Mouse (Mus musculus): Measurements from ENCODE around the gene Lpp. TPM values are rescaled to one million over a fixed set of nuclear protein-coding genes. Genes with fewer than 3 reads are reported as not detected.
A peak's percentile ranks its signal among the peaks of the same experiment; 100 is the strongest.

Gene Lpp
- polyA plus RNA-seq, 1 experiment, result 176 TPM

DNA sequence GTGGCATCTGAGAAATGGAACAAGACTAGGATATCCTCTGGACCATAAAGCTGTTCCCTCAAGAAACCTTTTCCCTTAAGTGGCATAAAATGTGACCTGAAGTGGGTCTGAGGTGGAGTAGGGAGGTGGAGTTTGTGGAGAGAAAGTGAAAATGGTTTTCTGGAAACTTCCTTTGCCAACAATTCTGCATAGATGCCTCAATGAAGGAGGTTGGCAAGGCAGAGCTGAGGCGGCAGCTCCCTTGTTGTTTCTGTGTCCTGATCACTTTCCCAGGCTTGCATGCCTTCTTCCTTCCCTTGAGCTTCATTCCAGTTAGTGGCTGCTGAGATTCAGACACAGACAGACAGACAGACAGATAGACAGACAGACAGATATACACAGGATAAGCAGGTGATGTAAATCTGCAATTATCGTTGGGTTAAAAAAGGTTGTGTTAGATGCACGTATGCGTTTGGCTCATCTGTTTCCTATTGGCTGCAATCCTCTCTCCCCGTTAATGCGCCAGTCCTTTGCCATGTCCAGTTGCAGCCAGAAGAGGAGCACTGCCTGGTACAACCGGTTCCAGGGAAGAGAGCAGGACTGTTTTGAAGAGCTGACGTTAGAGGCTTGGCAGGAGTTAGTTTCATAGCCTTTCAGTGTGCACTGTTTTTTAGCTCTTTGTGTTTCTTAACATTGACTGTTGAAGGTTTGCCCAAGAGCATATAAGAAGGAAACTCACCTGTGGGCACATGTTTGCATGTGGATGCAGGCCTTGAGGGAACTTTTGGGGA is 96.4 kb downstream of the Lpp start:
- Histone ChIP-seq H3K27me3 (ENCODE audit: control insufficient read depth, insufficient read depth, low read length) (no peaks in the 10 kb centered on the region), H3K4me1 (ENCODE audit: control insufficient read depth, insufficient read depth, low read length) (no peaks in the 10 kb centered on the region), H3K36me3 (ENCODE audit: control insufficient read depth, insufficient read depth, low read length) (no peaks in the 10 kb centered on the region), H3K27ac (ENCODE audit: control insufficient read depth, insufficient read depth, low read depth, low read length) (no peak overlapping the region), H3K4me3 (ENCODE audit: control insufficient read depth, low read depth, low read length) (no peak overlapping the region)
- TF ChIP-seq CTCF (IDR thresholded peaks at IDR 0.05; ENCODE audit: control insufficient read depth, insufficient read depth, insufficient replicate concordance, low read depth, low read length) (no peak), POLR2A (IDR thresholded peaks at IDR 0.05; ENCODE audit: control insufficient read depth, low read depth, low read length) (no peak)

DNA sequence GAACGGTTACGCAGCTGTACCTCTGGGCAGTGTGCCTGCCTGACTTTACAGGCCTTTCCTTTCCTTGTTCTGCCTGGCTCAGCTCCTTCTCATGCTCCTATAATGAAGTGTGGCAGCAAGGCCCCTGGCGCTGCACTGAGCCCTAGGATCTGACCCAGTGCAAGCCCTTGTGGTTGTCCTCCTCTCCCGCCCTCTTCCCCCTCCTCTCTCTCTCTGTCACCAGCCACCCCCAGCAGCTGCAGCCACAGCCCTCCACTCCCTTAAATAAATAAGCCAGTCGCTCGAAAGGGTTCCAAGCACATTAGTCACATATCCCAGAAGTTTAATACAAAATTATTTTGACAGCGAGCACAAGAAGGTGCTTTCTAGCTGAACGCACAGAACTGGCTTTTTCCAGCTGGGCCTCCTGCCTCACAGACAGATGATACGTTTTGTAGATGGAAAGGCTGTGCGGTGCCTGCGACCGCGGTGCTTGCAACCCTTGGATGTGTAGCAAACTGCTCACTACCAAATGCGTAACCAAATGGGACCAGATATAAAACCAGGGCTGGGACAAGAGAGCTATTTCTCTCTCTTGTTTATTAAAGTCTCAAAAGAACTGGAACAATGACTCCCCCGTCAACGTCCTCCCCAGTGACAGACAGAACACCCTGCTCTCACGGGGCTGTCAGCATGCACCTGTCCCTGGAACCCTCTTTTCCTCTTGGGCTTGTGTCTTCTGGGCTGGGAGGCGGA is 97.6 kb downstream of the Lpp start:
- no peaks in the 10 kb centered on the region for H3K4me1 ChIP-seq (ENCODE audit: control insufficient read depth, insufficient read depth, low read length)
- no peaks in the 10 kb centered on the region for H3K27me3 ChIP-seq (ENCODE audit: control insufficient read depth, insufficient read depth, low read length)
- TF ChIP-seq CTCF (IDR thresholded peaks at IDR 0.05; ENCODE audit: control insufficient read depth, insufficient read depth, insufficient replicate concordance, low read depth, low read length) (no peak), POLR2A (IDR thresholded peaks at IDR 0.05; ENCODE audit: control insufficient read depth, low read depth, low read length) (no peak)
- H3K27ac ChIP-seq (ENCODE audit: control insufficient read depth, insufficient read depth, low read depth, low read length), result no peak overlapping the region
- H3K36me3 ChIP-seq (ENCODE audit: control insufficient read depth, insufficient read depth, low read length), result no peaks in the 10 kb centered on the region
- H3K4me3 ChIP-seq (ENCODE audit: control insufficient read depth, low read depth, low read length), result no peak overlapping the region

DNA sequence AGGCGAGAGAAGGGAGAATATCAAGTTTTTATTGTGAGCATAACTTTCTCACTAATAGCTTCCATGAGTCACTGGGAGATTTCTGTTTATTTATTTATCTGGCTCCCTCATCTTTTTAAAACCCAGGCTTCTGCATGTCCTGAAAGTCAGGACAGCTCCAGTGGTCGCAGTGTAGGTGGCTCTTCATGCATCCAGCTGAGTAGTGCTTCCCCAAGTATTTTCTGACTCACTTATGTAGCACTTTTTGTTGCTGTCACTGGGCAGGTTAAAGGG is 98.1 kb downstream of the Lpp start:
- Histone ChIP-seq H3K4me3 (ENCODE audit: control insufficient read depth, low read depth, low read length) (no peak overlapping the region), H3K27ac (ENCODE audit: control insufficient read depth, insufficient read depth, low read depth, low read length) (no peak overlapping the region), H3K4me1 (ENCODE audit: control insufficient read depth, insufficient read depth, low read length) (no peaks in the 10 kb centered on the region), H3K36me3 (ENCODE audit: control insufficient read depth, insufficient read depth, low read length) (no peaks in the 10 kb centered on the region), H3K27me3 (ENCODE audit: control insufficient read depth, insufficient read depth, low read length) (no peaks in the 10 kb centered on the region)
- no peak for TF ChIP-seq CTCF (IDR thresholded peaks at IDR 0.05; ENCODE audit: control insufficient read depth, insufficient read depth, insufficient replicate concordance, low read depth, low read length)
- TF ChIP-seq POLR2A (IDR thresholded peaks at IDR 0.05; ENCODE audit: control insufficient read depth, low read depth, low read length), result no peak

DNA sequence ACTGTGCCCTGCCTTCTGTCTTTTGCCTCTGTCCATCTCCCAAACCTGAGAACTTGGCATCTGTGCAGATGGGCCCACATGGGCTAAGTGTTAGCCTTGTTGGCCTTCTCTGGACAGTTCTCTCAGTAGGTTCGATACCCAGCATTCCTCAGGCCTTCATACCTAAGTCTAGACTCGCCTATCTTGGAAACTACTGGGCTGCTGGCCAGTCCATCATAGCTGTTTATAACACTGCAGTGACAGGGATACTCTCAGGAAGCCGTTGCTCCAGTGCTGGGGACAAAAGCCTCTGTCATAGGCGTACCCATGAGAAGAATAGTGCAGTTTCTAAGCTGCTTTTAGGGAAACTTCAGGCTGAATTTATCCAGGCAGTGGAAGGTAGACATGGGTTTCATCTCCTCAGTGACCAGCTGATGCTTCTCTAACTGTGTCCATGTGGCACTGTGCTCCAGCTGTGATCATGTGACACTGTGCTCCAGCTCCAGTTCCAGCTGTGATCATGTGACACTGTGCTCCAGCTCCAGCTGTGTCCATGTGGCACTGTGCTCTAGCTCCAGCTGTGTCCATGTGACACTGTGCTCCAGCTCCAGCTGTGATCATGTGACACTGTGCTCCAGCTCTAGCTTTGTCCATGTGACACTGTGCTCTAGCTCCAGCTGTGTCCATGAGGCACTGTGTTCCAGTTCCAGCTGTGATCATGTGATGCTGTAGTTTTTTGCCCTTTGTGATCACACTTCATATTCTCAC is 99.1 kb downstream of the Lpp start:
- no peak for TF ChIP-seq CTCF (IDR thresholded peaks at IDR 0.05; ENCODE audit: control insufficient read depth, insufficient read depth, insufficient replicate concordance, low read depth, low read length)
- no peak for TF ChIP-seq POLR2A (IDR thresholded peaks at IDR 0.05; ENCODE audit: control insufficient read depth, low read depth, low read length)
- Histone ChIP-seq H3K4me1 (ENCODE audit: control insufficient read depth, insufficient read depth, low read length) (no peaks in the 10 kb centered on the region), H3K4me3 (ENCODE audit: control insufficient read depth, low read depth, low read length) (no peak overlapping the region), H3K27ac (ENCODE audit: control insufficient read depth, insufficient read depth, low read depth, low read length) (no peak overlapping the region), H3K27me3 (ENCODE audit: control insufficient read depth, insufficient read depth, low read length) (no peaks in the 10 kb centered on the region), H3K36me3 (ENCODE audit: control insufficient read depth, insufficient read depth, low read length) (no peaks in the 10 kb centered on the region)

DNA sequence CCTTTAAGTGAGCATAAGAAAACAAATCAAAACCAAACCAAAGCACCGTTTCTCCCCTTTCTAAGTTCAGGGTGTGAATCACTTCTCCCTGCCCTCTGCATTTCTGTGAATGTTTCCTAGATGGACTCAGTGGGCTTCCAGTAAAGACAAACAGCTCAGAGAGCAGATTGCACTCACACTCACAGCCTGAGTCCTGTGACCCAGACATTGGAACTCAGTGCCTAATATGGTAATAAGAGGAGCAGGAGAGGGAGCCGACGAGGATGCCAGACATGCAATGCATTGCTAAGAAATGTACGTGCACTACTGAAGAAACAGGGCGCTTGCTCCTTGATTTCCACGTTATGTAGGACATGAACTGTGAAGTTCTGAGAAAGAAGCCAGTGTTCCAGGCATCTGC is 101.2 kb downstream of the Lpp start:
- no peaks in the 10 kb centered on the region for H3K36me3 ChIP-seq (ENCODE audit: control insufficient read depth, insufficient read depth, low read length)
- H3K27ac ChIP-seq (ENCODE audit: control insufficient read depth, insufficient read depth, low read depth, low read length), result 0 out of 2 replicates have a peak overlapping the region, but pooled peaks have one; percentile 9
- H3K27me3 ChIP-seq (ENCODE audit: control insufficient read depth, insufficient read depth, low read length), result no peaks in the 10 kb centered on the region
- no peak overlapping the region for H3K4me3 ChIP-seq (ENCODE audit: control insufficient read depth, low read depth, low read length)
- TF ChIP-seq CTCF (IDR thresholded peaks at IDR 0.05; ENCODE audit: control insufficient read depth, insufficient read depth, insufficient replicate concordance, low read depth, low read length) (no peak), POLR2A (IDR thresholded peaks at IDR 0.05; ENCODE audit: control insufficient read depth, low read depth, low read length) (no peak)
- H3K4me1 ChIP-seq (ENCODE audit: control insufficient read depth, insufficient read depth, low read length), result no peaks in the 10 kb centered on the region

DNA sequence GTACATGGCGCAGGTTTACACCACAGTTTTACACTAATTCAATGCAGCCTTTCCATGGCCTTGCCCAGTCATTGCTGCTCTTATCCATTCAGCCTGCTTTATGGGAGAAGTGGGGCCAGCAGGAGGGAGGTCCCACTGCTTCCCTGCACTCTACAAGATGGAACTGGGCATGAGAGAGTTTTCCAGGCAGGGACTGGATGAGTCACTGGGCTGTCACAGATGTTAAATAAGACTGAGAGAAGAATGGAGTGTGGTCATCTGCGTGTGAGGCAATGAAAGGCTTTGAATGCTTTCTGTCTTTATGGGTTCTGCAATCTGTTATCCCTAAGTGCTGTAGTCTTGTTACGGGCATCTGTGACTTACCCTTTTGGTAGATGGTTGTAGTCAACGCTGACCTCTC is 102.2 kb downstream of the Lpp start:
- TF ChIP-seq CTCF (IDR thresholded peaks at IDR 0.05; ENCODE audit: control insufficient read depth, insufficient read depth, insufficient replicate concordance, low read depth, low read length) (no peak), POLR2A (IDR thresholded peaks at IDR 0.05; ENCODE audit: control insufficient read depth, low read depth, low read length) (no peak)
- no peak overlapping the region; the same call in 1 of the 2 replicates for H3K27ac ChIP-seq (ENCODE audit: control insufficient read depth, insufficient read depth, low read depth, low read length)
- no peaks in the 10 kb centered on the region for H3K36me3 ChIP-seq (ENCODE audit: control insufficient read depth, insufficient read depth, low read length)

GRCm38 (mm10) chr16:24496635-24497034 is 103.3 kb downstream of the Lpp start:
- Histone ChIP-seq H3K4me1 (ENCODE audit: control insufficient read depth, insufficient read depth, low read length) (no peaks in the 10 kb centered on the region), H3K27me3 (ENCODE audit: control insufficient read depth, insufficient read depth, low read length) (no peaks in the 10 kb centered on the region), H3K27ac (ENCODE audit: control insufficient read depth, insufficient read depth, low read depth, low read length) (no peak overlapping the region), H3K4me3 (ENCODE audit: control insufficient read depth, low read depth, low read length) (no peak overlapping the region), H3K36me3 (ENCODE audit: control insufficient read depth, insufficient read depth, low read length) (no peaks in the 10 kb centered on the region)
- TF ChIP-seq POLR2A (IDR thresholded peaks at IDR 0.05; ENCODE audit: control insufficient read depth, low read depth, low read length) (no peak), CTCF (IDR thresholded peaks at IDR 0.05; ENCODE audit: control insufficient read depth, insufficient read depth, insufficient replicate concordance, low read depth, low read length) (no peak)

More for the DNA sequence above, 102.2 kb downstream of the Lpp start:
- H3K27me3 ChIP-seq (ENCODE audit: control insufficient read depth, insufficient read depth, low read length), result no peaks in the 10 kb centered on the region
- no peak overlapping the region for H3K4me3 ChIP-seq (ENCODE audit: control insufficient read depth, low read depth, low read length)
- no peaks in the 10 kb centered on the region for H3K4me1 ChIP-seq (ENCODE audit: control insufficient read depth, insufficient read depth, low read length)

Measured in testis, adult 2 months (tissue).